Mouse (Mus musculus) small intestine, adult 2 months (tissue): Measurements from ENCODE around the gene Slc44a2.

Experiments
- CTCF ChIP-seq: fragments of 200-500 bp; IDR thresholded peaks from 2 replicates; pipeline ENCODE4 v1.5.1; 2012; ENCODE audit warnings: low read depth, mild to moderate bottlenecking, control low read depth, inconsistent platforms, low read length, moderate library complexity, mixed read lengths; ENCODE audit not compliant: insufficient replicate concordance, insufficient read length; ENCODE audit errors: extremely low read depth
- POLR2A ChIP-seq: fragments of 200-500 bp; IDR thresholded peaks from 2 replicates; pipeline ENCODE4 v1.6.1; 2012; ENCODE audit warnings: low read depth, mild to moderate bottlenecking, control low read depth, inconsistent platforms, low read length, moderate library complexity

DNA sequence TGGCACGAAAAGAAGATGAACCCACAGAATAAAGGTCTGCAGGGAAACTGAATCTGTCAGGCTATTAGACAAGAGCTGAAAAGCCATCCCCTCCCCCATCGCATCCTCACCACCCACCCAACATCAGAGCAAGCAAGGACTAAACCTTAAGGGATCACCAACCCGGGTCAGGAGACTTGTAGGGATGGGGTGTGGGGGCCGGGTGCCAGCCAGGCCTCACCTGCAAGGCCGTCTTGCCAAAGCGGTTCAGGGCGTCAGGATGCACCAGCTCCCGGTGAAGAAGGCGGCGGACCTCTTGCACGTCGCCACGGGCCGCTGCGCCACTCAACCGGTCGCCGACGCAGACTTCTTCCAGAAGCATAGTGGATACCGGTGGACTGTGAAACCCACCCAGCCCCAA is 29.9 kb upstream of the Slc44a2 start:
- TF ChIP-seq CTCF (no peak), POLR2A (no peak)
